Mouse (Mus musculus): Measurements from ENCODE around the gene D430041D05Rik. TPM values are rescaled to one million over a fixed set of nuclear protein-coding genes. Genes with fewer than 3 reads are reported as not detected.

D430041D05Rik gene
- total and polyA plus RNA-seq, 3 experiments: not detected

- Histone ChIP-seq H3K36me3 (replicated peaks in 1 of 2; ENCODE audit: control insufficient read depth in 1 of 2, insufficient read depth in 1 of 2, low read length in 1 of 2) (no peaks in the 10 kb centered on the region), H3K4me2 (ENCODE audit: insufficient read depth, low read depth, poor library complexity, severe bottlenecking) (no peak overlapping the region), H3K4me3 (replicated peaks in 1 of 3; ENCODE audit: low read depth in 2 of 3, low read length in 2 of 3, poor library complexity in 1 of 3) (no peak overlapping the region), H3K79me2 (replicated peaks; ENCODE audit: control insufficient read depth, extremely low read depth, insufficient read depth, poor library complexity, severe bottlenecking) (no peaks in the 10 kb centered on the region), H3K4me1 (ENCODE audit: control insufficient read depth in 1 of 2, insufficient read depth in 2 of 2) (no peaks in the 10 kb centered on the region), H3K27me3 (replicated peaks) (no peaks in the 10 kb centered on the region), H3K9me3 (replicated peaks; ENCODE audit: low read length) (no peaks in the 10 kb centered on the region), H3K9ac (ENCODE audit: insufficient read depth, low read depth) (no peak overlapping the region), H3K27ac (ENCODE audit: insufficient read depth, low read depth) (no peak overlapping the region)
- no peak for DNase-seq (ENCODE audit: extremely low read depth)
- no peak for TF ChIP-seq JUND (conservative IDR thresholded peaks at IDR 0.05; ENCODE audit: low read depth, low read length)
- TF ChIP-seq SIN3A (IDR thresholded peaks at IDR 0.05; ENCODE audit: low read length): no peak
- peak; percentile 48 for TF ChIP-seq ETS1 (conservative IDR thresholded peaks at IDR 0.05; ENCODE audit: low read depth, low read length)
- no peak for TF ChIP-seq POLR2A (IDR thresholded peaks at IDR 0.05; ENCODE audit: low read depth, low read length)
- TF ChIP-seq USF2 (conservative IDR thresholded peaks at IDR 0.05; ENCODE audit: low read depth, low read length): no peak
- TF ChIP-seq TCF12 (IDR thresholded peaks at IDR 0.05; ENCODE audit: low read depth, low read length): 0 out of 2 replicates have a peak, but pooled peaks have one; percentile 67
- no peak for TF ChIP-seq MYC (IDR thresholded peaks at IDR 0.05; ENCODE audit: low read depth, low read length)
- TF ChIP-seq EP300 (IDR thresholded peaks at IDR 0.05; ENCODE audit: low read length): no peak
- TF ChIP-seq ZMIZ1 (IDR thresholded peaks at IDR 0.05; ENCODE audit: low read depth, low read length): no peak
- TF ChIP-seq CHD1 (IDR thresholded peaks at IDR 0.05; ENCODE audit: low read depth, low read length): no peak
- TF ChIP-seq NELFE (IDR thresholded peaks at IDR 0.05; ENCODE audit: low read depth, low read length): no peak
- TF ChIP-seq CHD2 (IDR thresholded peaks at IDR 0.05; ENCODE audit: low read length): no peak
- no peak for TF ChIP-seq ZC3H11A (IDR thresholded peaks at IDR 0.05; ENCODE audit: low read depth, low read length)
- in situ Hi-C loops (cut with MboI; ENCODE audit: low pct_ligation_motif_present, low pct_unique_long_range_greater_than_20kb, low sequenced_read_pairs) (loop anchor here (10.0 kb wide), 1 partner anchor 285 kb away; no protein-coding TSS in a partner anchor), dilution Hi-C loops (cut with MboI; ENCODE audit: extremely low pct_ligation_motif_present, extremely low pct_unique_long_range_greater_than_20kb, low sequenced_read_pairs) (no loop called here)
Observed at GRCm38 (mm10) chr2:104419411-104419810, 8.6 kb upstream of the D430041D05Rik start.

- Histone ChIP-seq H3K4me3 (replicated peaks in 1 of 3; ENCODE audit: low read depth in 2 of 3, low read length in 2 of 3, poor library complexity in 1 of 3) (no peak overlapping the region), H3K9ac (ENCODE audit: insufficient read depth, low read depth) (no peak overlapping the region), H3K36me3 (replicated peaks in 1 of 2; ENCODE audit: control insufficient read depth in 1 of 2, insufficient read depth in 1 of 2, low read length in 1 of 2) (no peaks in the 10 kb centered on the region), H3K79me2 (replicated peaks; ENCODE audit: control insufficient read depth, extremely low read depth, insufficient read depth, poor library complexity, severe bottlenecking) (no peaks in the 10 kb centered on the region), H3K4me1 (ENCODE audit: control insufficient read depth in 1 of 2, insufficient read depth in 2 of 2) (no peaks in the 10 kb centered on the region), H3K27me3 (replicated peaks) (no peaks in the 10 kb centered on the region), H3K27ac (ENCODE audit: insufficient read depth, low read depth) (no peak overlapping the region), H3K9me3 (replicated peaks; ENCODE audit: low read length) (no peaks in the 10 kb centered on the region), H3K4me2 (ENCODE audit: insufficient read depth, low read depth, poor library complexity, severe bottlenecking) (no peak overlapping the region)
- in situ Hi-C loops (cut with MboI; ENCODE audit: low pct_ligation_motif_present, low pct_unique_long_range_greater_than_20kb, low sequenced_read_pairs) (loop anchor here (10.0 kb wide), 1 partner anchor 278 kb away; no protein-coding TSS in a partner anchor), dilution Hi-C loops (cut with MboI; ENCODE audit: extremely low pct_ligation_motif_present, extremely low pct_unique_long_range_greater_than_20kb, low sequenced_read_pairs) (no loop called here)
- TF ChIP-seq BHLHE40 (IDR thresholded peaks at IDR 0.05; ENCODE audit: low read depth, low read length): no peak
- no peak for TF ChIP-seq ELF1 (IDR thresholded peaks at IDR 0.05; ENCODE audit: low read depth, low read length)
- TF ChIP-seq CHD1 (IDR thresholded peaks at IDR 0.05; ENCODE audit: low read depth, low read length): no peak
- no peak for TF ChIP-seq ZNF384 (IDR thresholded peaks at IDR 0.05; ENCODE audit: low read depth, low read length)
- DNase-seq (ENCODE audit: extremely low read depth): no peak
Observed at GRCm38 (mm10) chr2:104413011-104413410, 2.2 kb upstream of the D430041D05Rik start.
